Mouse (Mus musculus) urinary bladder, adult 18-20 months (tissue): ENCODE results near the gene Unc79.

ENCODE experiments used
- DNase-seq, 2 experiments: peaks; one replicate each; pipeline ENCODE4 v3.0.0; 2022; ENCODE audit warnings: low spot score in 2 of 2, mixed read lengths in 2 of 2

Gene Unc79

DNA sequence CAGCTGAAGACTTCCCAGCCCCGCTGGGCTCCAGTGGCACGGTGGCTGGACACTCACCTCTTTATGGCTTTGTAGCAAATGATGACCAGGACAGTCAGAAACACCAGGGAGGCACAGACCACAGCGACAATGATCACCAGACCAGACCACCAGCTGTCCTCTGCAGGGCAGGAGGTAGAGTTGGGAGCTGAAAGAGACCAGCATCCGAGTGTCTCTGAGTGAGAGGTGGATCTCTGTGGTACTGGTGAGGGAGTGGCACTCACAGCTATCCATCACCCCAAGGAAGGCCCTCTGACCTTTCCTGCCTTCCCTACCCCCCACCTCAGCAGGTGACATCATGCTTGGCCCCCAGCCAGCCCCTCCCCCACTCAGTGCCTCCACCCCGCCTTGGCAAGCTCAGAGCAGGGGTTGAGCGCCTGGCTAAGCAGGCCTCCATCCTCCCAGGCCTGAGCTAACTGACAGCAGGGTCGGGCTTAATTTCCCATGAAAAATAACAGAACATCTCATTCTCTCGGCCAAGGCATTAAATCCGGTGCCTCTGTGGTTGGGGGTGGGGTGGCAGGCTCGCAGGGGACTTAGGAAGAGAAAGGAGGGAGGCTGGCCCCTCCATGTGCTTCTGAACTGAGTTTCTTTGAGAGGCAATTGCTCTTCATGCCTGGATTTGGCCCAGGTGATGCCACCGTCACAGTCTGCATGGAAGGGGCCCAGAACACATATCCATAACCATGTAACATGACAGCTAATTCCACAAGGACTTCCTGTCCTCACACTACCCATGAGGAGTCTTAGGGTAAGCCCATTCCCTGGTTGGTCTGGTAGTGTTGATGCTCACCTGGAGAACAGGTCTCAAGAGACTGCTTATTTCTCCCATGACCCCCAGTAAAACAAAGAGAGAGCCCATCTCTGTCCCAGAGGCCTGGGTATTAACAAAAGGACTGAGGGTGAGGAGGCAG, 254.2 kb downstream of the Unc79 start:
- no peak for DNase-seq

DNA sequence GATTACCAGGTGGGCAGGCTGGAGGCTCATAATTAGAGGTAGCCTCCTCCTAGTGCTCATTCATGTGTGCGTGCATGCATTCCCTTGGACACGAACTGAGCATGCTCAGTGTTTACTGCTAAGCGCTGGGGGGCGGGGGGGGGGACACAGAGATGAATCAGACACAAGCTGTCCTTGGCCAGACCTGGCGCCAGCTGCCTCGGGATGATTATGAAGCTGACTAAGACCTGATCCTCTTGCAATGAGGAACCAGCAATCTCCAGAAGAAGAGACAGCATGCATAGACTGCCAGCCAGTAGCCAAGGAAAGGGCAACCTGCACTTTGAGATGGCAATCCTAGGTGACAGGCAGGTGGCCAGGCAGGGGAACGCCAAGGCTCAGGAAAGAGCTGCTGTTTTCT, 256.9 kb downstream of the Unc79 start:
- no peak for DNase-seq

DNA sequence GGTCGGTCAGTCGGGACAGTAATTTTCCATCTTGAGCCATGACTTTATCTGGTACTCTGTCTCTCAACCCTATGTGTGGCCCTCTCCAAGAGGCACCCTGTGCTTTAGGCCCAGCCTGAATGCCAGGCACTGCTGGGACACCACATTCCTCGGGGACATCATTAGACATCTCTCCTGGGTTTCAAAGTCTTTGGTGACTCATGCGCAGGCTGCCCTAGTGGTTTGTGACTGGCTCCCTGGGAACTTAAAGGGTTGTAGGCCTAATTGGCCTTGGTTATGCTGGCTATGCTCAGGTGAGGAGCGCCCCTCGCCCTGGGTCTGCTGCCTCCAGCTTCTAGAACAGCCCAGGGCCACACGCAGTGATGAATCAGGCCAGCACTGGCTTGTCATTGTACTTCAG, 260.9 kb downstream of the Unc79 start:
- DNase-seq = no peak

DNA sequence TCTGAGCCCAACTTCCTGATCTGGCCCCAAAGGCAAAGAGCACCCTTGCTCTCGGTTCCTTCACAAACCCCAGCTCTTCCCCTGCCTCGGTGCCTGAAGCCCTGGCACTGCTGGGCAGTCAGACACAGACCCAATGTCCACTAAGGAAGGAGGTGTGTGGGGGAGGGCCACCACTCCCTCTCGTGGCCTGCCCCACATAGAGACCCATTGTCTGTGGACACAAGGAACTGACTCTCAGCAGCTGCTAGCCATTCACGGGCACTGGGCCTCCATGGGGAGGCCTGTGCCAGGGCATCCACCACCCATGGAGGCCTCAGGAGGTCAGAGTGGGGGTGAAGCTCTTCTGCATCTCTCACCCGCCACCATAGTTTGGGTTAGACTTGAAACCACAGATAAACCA, 262.4 kb downstream of the Unc79 start:
- DNase-seq = no peak

DNA sequence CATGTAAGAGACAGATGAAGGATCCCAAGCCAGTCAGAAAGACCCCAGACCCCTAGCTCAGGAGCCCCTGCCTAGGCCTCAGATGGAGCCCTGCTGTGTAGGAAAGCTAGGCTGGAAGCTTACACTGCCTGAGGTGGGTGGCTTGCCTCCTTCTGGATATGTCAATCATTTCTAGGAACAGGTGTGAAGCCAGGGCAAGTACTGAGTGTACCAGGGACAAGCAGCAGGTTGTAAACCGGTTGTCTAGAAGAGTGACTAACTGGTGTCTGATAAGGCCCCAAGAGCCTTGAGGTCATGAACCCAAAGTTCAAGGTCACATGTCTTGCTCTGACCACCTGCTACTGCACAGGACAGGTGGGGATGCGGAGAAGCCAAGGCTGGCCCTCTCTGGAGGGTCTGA, 264.9 kb downstream of the Unc79 start:
- DNase-seq = no peak

DNA sequence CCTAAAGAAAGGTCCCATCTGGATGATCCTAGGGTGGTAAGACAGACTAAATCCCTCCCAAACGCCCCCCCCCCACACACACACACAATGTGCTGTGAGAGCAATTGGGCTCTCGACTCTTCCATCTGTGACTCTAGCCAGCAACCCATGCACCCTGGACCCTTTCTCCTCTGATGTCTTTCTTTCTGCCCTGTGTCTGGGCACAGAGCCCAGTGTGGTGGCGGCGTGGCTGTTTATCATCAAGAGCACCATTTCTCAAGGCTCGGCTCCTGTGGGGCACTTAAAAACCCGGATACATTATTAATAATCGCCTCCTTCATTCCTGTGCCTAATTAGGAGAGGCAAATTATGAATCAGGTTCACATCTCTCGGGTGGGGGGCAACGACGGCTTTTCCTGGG, 265.6 kb downstream of the Unc79 start:
- no peak for DNase-seq

DNA sequence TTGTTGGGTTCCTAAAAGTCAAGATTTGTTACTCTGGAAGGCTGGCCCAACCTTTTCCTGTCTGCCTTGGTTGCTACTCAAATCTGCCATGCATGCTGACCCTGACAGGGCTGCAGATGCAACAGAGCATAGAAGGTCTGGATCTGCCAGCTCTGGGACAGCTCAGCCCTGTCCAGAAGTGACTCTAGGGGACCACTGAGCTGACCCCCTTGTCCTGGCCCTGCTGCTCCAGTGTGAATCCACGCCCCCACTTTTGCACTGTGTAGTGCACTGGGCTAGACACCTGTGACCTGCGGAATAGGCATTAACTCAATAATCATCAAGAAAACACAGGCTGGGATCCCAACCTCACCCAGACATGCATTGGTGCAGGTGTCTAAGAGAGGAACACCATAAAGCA, 266.1 kb downstream of the Unc79 start:
- DNase-seq = no peak

DNA sequence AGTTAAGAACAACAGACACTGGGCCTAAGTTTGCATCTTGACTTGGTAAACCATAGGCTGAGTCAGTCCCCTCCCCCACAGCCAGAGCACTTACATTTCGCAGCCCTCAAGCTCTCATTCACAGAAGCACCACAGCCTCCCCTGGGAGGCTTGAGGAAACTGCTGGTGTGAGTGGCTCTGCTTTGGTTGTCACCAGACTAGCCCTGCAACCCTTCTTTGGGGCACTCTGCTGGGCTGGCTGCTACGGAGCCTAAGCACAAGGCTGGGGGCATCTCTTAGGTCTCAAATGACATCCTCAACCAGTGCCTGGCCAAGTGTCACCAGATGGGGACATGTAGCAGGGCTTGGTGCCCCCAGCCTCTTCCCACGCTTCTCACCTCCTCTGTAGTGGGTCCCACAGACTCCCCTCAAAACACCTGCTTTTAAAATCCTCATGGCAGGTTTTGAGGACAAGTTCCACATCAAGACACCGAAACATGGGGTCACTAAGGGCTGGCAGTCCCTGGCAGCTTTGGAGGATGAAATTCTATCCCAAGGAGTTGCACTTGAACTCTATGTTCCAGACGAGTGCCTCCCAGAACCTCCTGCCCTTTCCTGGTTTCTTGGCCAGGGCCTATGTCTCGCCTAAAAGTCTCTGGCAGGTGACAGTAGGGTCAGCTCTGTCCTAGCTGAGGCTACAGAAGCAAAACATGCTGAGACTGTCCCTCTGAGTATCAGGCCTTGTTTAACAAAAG, 267.4 kb downstream of the Unc79 start:
- peak in 1 of 2 experiments; percentile 5 for DNase-seq

DNA sequence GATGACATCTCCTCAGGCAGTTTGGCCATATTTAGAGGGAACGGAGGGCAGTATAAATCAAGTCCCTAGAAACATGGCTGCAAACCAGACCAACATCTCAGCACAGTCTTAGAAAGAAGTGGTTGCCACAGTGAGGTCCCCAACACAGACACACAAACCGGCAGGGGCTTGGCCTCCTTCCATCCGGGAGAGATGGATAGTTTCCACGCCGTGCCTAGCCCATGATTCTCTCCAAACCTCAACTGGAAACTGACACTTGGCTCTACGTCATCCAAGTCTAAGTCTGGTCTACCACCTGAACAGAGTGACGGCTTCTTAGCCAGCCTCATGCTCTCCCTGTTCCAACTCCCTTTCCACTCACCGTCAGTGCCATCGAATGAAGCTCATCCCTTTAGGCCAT, 275.0 kb downstream of the Unc79 start:
- no peak for DNase-seq

DNA sequence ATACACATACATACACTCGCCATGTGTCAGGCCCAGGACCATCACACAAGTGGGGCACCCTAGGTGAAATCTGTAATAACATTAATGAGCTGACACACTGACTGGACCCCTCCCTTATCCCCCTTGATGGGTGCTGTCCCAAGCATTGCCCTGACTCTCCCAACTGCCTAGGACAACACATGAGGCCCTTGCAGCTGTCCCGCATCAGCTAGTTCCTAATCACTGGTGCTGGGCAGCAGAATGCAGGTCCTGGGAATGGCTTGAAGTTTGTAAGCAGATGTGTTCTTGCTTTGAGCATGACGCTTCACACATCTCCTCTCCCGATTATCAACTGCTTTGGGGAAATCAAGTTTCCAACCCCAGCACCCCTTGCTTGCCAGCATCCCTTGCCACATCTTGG, 277.5 kb downstream of the Unc79 start:
- no peak for DNase-seq

DNA sequence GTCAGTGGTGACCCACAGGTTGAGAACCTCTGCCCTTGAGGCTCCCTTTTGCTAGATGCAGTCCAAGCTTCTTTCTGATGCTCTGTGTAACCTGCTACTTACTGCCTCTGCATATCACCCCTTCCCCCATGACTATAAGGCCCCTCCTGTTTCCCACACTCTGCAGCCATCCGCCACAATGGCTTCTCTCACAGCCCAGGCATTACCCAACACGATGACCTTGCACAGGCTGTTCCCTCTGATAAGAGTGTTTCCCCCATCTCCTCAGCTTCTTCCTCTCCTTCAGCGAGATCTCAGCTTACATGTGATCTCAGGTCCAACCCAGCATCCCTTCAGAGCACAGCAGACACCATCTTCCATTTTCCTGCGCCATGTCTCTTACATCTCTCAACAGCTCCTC, 280.4 kb downstream of the Unc79 start:
- DNase-seq = no peak
